16 mouse cellular contexts compared by ENCODE assay signal in the genomic region with DNA sequence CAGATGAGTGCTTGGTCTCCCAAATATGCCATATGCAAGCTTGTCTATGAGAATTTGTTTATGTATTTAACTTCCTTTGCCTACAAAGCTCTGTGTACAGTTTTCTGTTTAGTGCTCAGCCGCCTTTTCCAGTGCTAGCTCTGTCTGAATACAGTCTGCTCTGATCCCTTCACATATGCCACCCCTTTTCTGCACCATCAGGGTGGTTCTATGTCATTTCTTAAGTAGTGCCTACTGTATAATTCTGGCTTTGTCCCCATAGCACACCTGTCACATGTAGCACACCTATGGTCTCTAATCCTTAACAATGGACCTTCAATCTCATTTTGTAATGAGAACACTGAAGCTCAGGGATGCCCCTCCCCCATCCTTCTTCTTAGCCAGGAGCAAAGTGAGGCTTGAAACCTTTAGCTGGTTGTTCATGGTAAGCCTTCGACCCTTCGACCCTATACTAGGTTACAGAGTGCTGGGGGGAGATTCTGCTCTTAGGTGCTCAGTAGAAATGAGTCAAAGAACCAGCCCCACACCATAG.
DNase-seq lines count a peak whose midpoint lies in the region; ATAC-seq and TF ChIP-seq lines count a peak whose summit lies in the region.
"Had no signal": no experiment of that assay in that cellular context is flagged by ENCODE, and none has a peak within 500 bp of the region (broad histone marks: within the 10 kb centered on the region; RNA-seq: fewer than 3 reads in every experiment).

No protein-coding gene starts in this region.

- no peak overlapping the region for H3K4me3 ChIP-seq in gastrocnemius, adult 2 months
- no peak overlapping the region for H3K4me3 ChIP-seq in left cerebral cortex, adult 2 months
- no peak overlapping the region for H3K4me3 ChIP-seq in forebrain, embryonic 10.5 days
- H3K4me3 ChIP-seq in forebrain, embryonic 16.5 days (replicated peaks; ENCODE audit: low read length): no peak overlapping the region
- H3K4me3 ChIP-seq: embryonic facial prominence, embryonic 12.5 days; heart, embryonic 15.5 days; limb, embryonic 13.5 days; myocyte; stomach, embryonic 15.5 days had no signal

- intact Hi-C loops in gastrocnemius, adult 2 months (cut with DNase I): no loop called here
- intact Hi-C loops in left cerebral cortex, adult 2 months (cut with DNase I): loop anchor here (5.0 kb wide), 1 partner anchor 62 kb away; a partner anchor contains a TSS
- intact Hi-C loops in left cerebral cortex, postnatal 10 days (cut with DNase I): no loop called here

- TF ChIP-seq CTCF in gastrocnemius, adult 2 months (IDR thresholded peaks at IDR 0.05): no peak
- no peak for TF ChIP-seq CTCF in left cerebral cortex, adult 2 months (IDR thresholded peaks at IDR 0.05)

- peak overlapping the region; percentile 70 for H3K27ac ChIP-seq in gastrocnemius, adult 2 months
- H3K27ac ChIP-seq in left cerebral cortex, adult 2 months: peak overlapping the region; percentile 59; the same call in 1 of the 2 replicates
- peak overlapping the region; percentile 35; the same call in 1 of the 2 replicates for H3K27ac ChIP-seq in forebrain, embryonic 10.5 days
- H3K27ac ChIP-seq in forebrain, embryonic 16.5 days (ENCODE audit: low read length): peak overlapping the region; percentile 85
- H3K27ac ChIP-seq: embryonic facial prominence, embryonic 12.5 days; limb, embryonic 13.5 days; liver, embryonic 14.5 days; stomach, embryonic 15.5 days had no signal

- ATAC-seq in forebrain, embryonic 16.5 days: no peak

- H3K9ac ChIP-seq in forebrain, embryonic 16.5 days (replicated peaks; ENCODE audit: low read depth, low read length): no peak overlapping the region
- H3K9ac ChIP-seq: embryonic facial prominence, embryonic 12.5 days; heart, embryonic 15.5 days; limb, embryonic 13.5 days; liver, embryonic 14.5 days; stomach, embryonic 15.5 days had no signal

- H3K27me3 ChIP-seq in forebrain, embryonic 10.5 days (ENCODE audit: poor library complexity, severe bottlenecking): no peaks in the 10 kb centered on the region
- no peaks in the 10 kb centered on the region for H3K27me3 ChIP-seq in forebrain, embryonic 16.5 days (replicated peaks; ENCODE audit: control insufficient read depth, insufficient read depth, low read length)
- H3K27me3 ChIP-seq: embryonic facial prominence, embryonic 12.5 days; heart, embryonic 15.5 days; limb, embryonic 13.5 days; stomach, embryonic 15.5 days had no signal

- H3K4me2 ChIP-seq in forebrain, embryonic 16.5 days (ENCODE audit: low read length): no peak overlapping the region
- H3K4me2 ChIP-seq: embryonic facial prominence, embryonic 12.5 days; heart, embryonic 15.5 days; limb, embryonic 13.5 days; stomach, embryonic 15.5 days had no signal

- DNase-seq in gastrocnemius, adult 2 months: no peak
- no peak for DNase-seq in gastrocnemius, adult 8-10 months (ENCODE audit: low spot score in 2 of 2)
- DNase-seq in left cerebral cortex, adult 2 months (ENCODE audit: extremely low spot score in 1 of 2, low spot score in 2 of 2): no peak
- no peak for DNase-seq in left cerebral cortex, postnatal 10 days (ENCODE audit: extremely low spot score in 1 of 2, low spot score in 2 of 2)
- DNase-seq in forebrain, embryonic 10.5 days (ENCODE audit: extremely low spot score, low spot score): no peak
- DNase-seq in right cerebral cortex, postnatal 4 days: no peak
- DNase-seq: B cell, adult 2 months; spleen, adult 18-20 months; thymus, adult 2 months had no signal

- no peaks in the 10 kb centered on the region for H3K9me3 ChIP-seq in forebrain, embryonic 10.5 days
- no peaks in the 10 kb centered on the region for H3K9me3 ChIP-seq in forebrain, embryonic 16.5 days (ENCODE audit: control insufficient read depth, low read length)
- H3K9me3 ChIP-seq: embryonic facial prominence, embryonic 12.5 days; heart, embryonic 15.5 days; limb, embryonic 13.5 days; stomach, embryonic 15.5 days had no signal

- H3K36me3 ChIP-seq in forebrain, embryonic 10.5 days (replicated peaks): no peaks in the 10 kb centered on the region
- H3K36me3 ChIP-seq in forebrain, embryonic 16.5 days (ENCODE audit: control insufficient read depth, insufficient read depth): no peaks in the 10 kb centered on the region
- H3K36me3 ChIP-seq: embryonic facial prominence, embryonic 12.5 days; heart, embryonic 15.5 days; limb, embryonic 13.5 days; stomach, embryonic 15.5 days had no signal

- H3K4me1 ChIP-seq in forebrain, embryonic 10.5 days: peaks cover 29% of the 10 kb centered on the region
- peaks cover 47% of the 10 kb centered on the region for H3K4me1 ChIP-seq in forebrain, embryonic 16.5 days (replicated peaks; ENCODE audit: control insufficient read depth, insufficient read depth, low read length)
- H3K4me1 ChIP-seq: embryonic facial prominence, embryonic 12.5 days had no signal

- 73% methylated on average over 3 of the region's 3 CpGs for WGBS in forebrain, embryonic 10.5 days
- WGBS in forebrain, embryonic 16.5 days: 48% methylated on average over 3 of the region's 3 CpGs

Comparison
In these comparisons a context has a peak if more than half of its experiments do, and no peak if none do; other contexts are left out.
1. H3K27ac ChIP-seq: peak in every context shown above with its lines; median percentile 85 in forebrain, embryonic 16.5 days; 70 in gastrocnemius, adult 2 months; 59 in left cerebral cortex, adult 2 months; 35 in forebrain, embryonic 10.5 days.